Mouse (Mus musculus) thymus, adult 2 months (tissue): ENCODE results near the gene Muc3. TPM values are rescaled to one million over a fixed set of nuclear protein-coding genes. Genes with fewer than 3 reads are reported as not detected.

Experiments used
- DNase-seq: peaks from one replicate; pipeline ENCODE4 v3.0.0; 2021
- H3K27ac ChIP-seq: fragments of 200-500 bp; 2 replicates; pipeline ENCODE4 v1.5.1; 2012; ENCODE audit warnings: low read length, control low read depth; ENCODE audit not compliant: control insufficient read depth, insufficient read depth
- H3K27me3 ChIP-seq: fragments of 200-500 bp; 2 replicates; pipeline ENCODE4 v1.6.1; 2012; ENCODE audit warnings: mild to moderate bottlenecking, low read length, moderate library complexity, mixed read lengths; ENCODE audit not compliant: control insufficient read depth, insufficient read depth
- H3K36me3 ChIP-seq: fragments of 200-500 bp; 2 replicates; pipeline ENCODE4 v1.6.1; 2012; ENCODE audit warnings: mild to moderate bottlenecking, low read length, moderate library complexity; ENCODE audit not compliant: control insufficient read depth, insufficient read depth
- H3K4me1 ChIP-seq: fragments of 200-500 bp; replicated peaks from 2 replicates; pipeline ENCODE4 v1.6.1; 2012; ENCODE audit warnings: low read length; ENCODE audit not compliant: control insufficient read depth, insufficient read depth
- H3K4me3 ChIP-seq: fragments of 200-500 bp; 2 replicates; pipeline ENCODE4 v1.5.1; 2012; ENCODE audit warnings: mild to moderate bottlenecking, low read length, control low read depth, moderate library complexity; ENCODE audit not compliant: control insufficient read depth, insufficient read depth
- CTCF ChIP-seq: fragments of 200-500 bp; IDR thresholded peaks from 2 replicates; pipeline ENCODE4 v1.5.1; 2012; ENCODE audit warnings: mild to moderate bottlenecking, control low read depth, low read length, moderate library complexity, borderline replicate concordance; ENCODE audit not compliant: control insufficient read depth, poor library complexity, insufficient read depth; ENCODE audit errors: extremely low read depth
- POLR2A ChIP-seq: fragments of 200-500 bp; IDR thresholded peaks from 2 replicates; pipeline ENCODE4 v1.6.1; 2012; ENCODE audit warnings: mild to moderate bottlenecking, low read length, control low read depth, moderate library complexity; ENCODE audit not compliant: control insufficient read depth, poor library complexity, insufficient read depth; ENCODE audit errors: extremely low read depth
- WGBS: fragments of 180-500 bp; shearing (Covaris S2); methylation state at CpG from one replicate; pipeline ENCODE4 v1.1.7; 2018; 5-methylcytosine and 5-hydroxymethylcytosine counted together
- polyA plus RNA-seq: library from polyadenylated mRNA; depleted of rRNA; stranded (reverse); fragments of >200 nt; gene quantifications from 2 replicates; pipeline ENCODE4 v1.2.3, GENCODE M21; 2012

Muc3 gene
- polyA plus RNA-seq, 1 experiment, result 0.86 TPM

DNA sequence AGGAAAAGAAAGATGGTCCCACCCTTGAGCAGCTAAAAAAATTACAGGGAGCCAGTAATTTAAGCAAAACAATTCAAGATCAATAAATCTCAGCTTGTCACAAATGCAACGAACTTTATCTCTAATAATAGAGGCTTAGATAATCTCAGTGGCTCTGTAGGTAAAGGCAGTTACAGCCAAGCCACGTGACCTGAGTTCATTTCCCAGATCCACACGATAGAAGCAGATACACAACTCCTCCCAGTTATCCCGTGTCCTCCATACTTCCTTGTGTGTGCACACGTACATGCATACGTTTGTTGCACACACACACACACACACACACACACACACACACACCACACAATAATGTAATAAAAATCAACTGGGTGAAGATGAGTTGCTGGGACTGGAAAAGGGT lies 24.8 kb upstream of the Muc3 start:
- 79% methylated on average over 6 of the region's 6 CpGs for WGBS
- no peaks in the 10 kb centered on the region for H3K27me3 ChIP-seq
- H3K4me1 ChIP-seq, result no peaks in the 10 kb centered on the region
- TF ChIP-seq POLR2A, result no peak
- H3K27ac ChIP-seq, result no peak overlapping the region
- no peak for DNase-seq
- H3K4me3 ChIP-seq, result no peak overlapping the region
- H3K36me3 ChIP-seq, result no peaks in the 10 kb centered on the region

DNA sequence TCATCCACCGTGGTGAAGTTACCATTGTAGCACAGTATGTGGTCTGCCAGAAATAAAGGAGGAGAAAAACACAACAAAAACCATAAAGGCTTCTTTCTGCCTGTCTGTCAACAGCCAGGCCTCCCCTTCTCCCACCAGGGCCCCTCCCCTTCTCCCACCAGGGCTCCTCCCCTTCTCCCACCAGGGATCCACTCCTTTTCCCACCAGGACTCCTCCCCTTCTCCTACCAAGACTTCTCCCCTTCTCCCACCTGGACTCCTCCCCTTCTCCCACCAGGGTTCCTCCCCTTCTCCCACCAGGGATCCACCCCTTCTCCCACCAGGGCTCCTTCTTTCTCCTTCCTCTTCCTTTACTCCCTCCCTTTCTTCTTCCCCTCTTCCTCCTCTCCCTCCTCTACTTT lies 23.5 kb upstream of the Muc3 start:
- DNase-seq, result no peak
- Histone ChIP-seq H3K4me1 (no peaks in the 10 kb centered on the region), H3K27ac (no peak overlapping the region), H3K36me3 (no peaks in the 10 kb centered on the region), H3K27me3 (no peaks in the 10 kb centered on the region), H3K4me3 (no peak overlapping the region)
- 28% methylated on average over 1 of the region's 1 CpGs for WGBS
- TF ChIP-seq POLR2A (no peak), CTCF (no peak)

- Histone ChIP-seq H3K4me1 (no peaks in the 10 kb centered on the region), H3K27me3 (no peaks in the 10 kb centered on the region), H3K4me3 (no peak overlapping the region), H3K36me3 (no peaks in the 10 kb centered on the region), H3K27ac (no peak overlapping the region)
- TF ChIP-seq POLR2A, result no peak
- TF ChIP-seq CTCF, result no peak
- DNase-seq, result no peak
- 91% methylated on average over 7 of the region's 7 CpGs for WGBS
Observed at GRCm38 (mm10) chr5:137171478-137171877, 22.4 kb upstream of the Muc3 start.

GRCm38 (mm10) chr5:137170836-137171380 lies 21.8 kb upstream of the Muc3 start:
- no peak overlapping the region for H3K4me3 ChIP-seq
- no peaks in the 10 kb centered on the region for H3K36me3 ChIP-seq
- TF ChIP-seq CTCF, result no peak
- H3K27me3 ChIP-seq, result no peaks in the 10 kb centered on the region
- no peak for DNase-seq
- no peaks in the 10 kb centered on the region for H3K4me1 ChIP-seq
- H3K27ac ChIP-seq, result no peak overlapping the region
- 73% methylated on average over 9 of the region's 9 CpGs for WGBS

GRCm38 (mm10) chr5:137167539-137167938 lies 18.4 kb upstream of the Muc3 start:
- Histone ChIP-seq H3K27me3 (no peaks in the 10 kb centered on the region), H3K4me1 (no peaks in the 10 kb centered on the region), H3K4me3 (no peak overlapping the region), H3K27ac (no peak overlapping the region), H3K36me3 (no peaks in the 10 kb centered on the region)
- WGBS, result 62% methylated on average over 6 of the region's 6 CpGs
- TF ChIP-seq POLR2A (no peak), CTCF (no peak)
- no peak for DNase-seq

DNA sequence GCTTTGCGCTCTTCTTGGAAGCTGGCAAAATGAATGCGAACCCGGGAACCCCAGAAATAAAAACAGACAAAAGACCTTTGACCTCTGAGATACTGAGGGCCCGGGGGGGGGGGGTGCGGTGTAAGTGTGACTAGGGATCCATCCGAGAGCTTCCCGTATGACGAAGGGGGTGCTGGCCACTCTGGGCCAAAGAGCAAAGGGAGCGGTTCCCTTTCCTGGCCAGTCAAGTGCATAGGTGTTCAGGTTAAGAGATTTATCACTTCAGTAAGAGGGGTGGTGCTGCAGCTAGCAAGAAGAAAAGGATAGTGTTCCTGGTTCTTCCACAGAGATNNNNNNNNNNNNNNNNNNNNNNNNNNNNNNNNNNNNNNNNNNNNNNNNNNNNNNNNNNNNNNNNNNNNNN lies 16.9 kb upstream of the Muc3 start:
- no peak overlapping the region for H3K27ac ChIP-seq
- WGBS, result 86% methylated on average over 9 of the region's 9 CpGs
- no peak overlapping the region for H3K4me3 ChIP-seq
- TF ChIP-seq CTCF, result no peak
- TF ChIP-seq POLR2A, result no peak
- no peaks in the 10 kb centered on the region for H3K27me3 ChIP-seq
- no peaks in the 10 kb centered on the region for H3K36me3 ChIP-seq
- DNase-seq, result no peak
- no peaks in the 10 kb centered on the region; the same call in 1 of the 2 replicates for H3K4me1 ChIP-seq

DNA sequence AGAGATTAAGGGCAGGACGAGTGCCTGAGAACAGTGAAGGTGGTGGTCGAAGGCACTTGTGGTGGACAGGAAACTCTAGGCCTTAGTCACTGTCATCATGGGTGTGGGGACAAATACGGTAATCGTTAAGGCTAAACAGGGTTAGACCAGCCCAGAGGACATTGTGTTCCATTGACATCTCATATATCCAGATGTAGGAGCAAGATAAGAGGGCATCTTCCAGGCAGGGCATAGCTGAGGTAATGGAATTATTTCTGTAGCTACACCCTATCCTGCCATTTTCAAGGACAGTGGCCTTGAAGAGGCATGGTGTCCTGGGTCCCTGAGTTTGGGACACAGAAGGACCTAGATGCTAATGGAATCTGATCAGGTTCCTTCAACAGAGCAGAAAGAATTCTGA lies 12.7 kb upstream of the Muc3 start:
- H3K36me3 ChIP-seq, result no peaks in the 10 kb centered on the region
- no peak overlapping the region for H3K27ac ChIP-seq
- H3K27me3 ChIP-seq, result no peaks in the 10 kb centered on the region
- peaks cover 5% of the 10 kb centered on the region for H3K4me1 ChIP-seq
- TF ChIP-seq POLR2A (no peak), CTCF (no peak)
- H3K4me3 ChIP-seq, result no peak overlapping the region
- DNase-seq, result no peak
- 83% methylated on average over 4 of the region's 4 CpGs for WGBS
